Mouse (Mus musculus) liver, embryonic 14.5 days (tissue): ENCODE measurements around the gene Hnrnpa3. TPM values are rescaled to one million over a fixed set of nuclear protein-coding genes. Genes with fewer than 3 reads are reported as not detected.
A peak's percentile ranks its signal among the peaks of the same experiment; 100 is the strongest.
"Not testable (repeated sequence)": the region's sequence is repeated elsewhere in the genome, so short reads cannot be mapped to it uniquely, and the experiment has no call there.

Source experiments
- ATAC-seq: fragments of 200-750 bp; cut with Nextera tagmentation; 2 replicates; pipeline ENCODE4 v1.8.0; 2017; ENCODE audit warnings: moderate number of reproducible peaks, mild to moderate bottlenecking, moderate library complexity; ENCODE audit not compliant: insufficient read depth
- DNase-seq, 3 experiments: peaks; one replicate each; pipeline ENCODE4 v3.0.0-alpha.2; 2012 to 2013; ENCODE audit warnings: low read depth in 3 of 3, low spot score in 3 of 3
- H3K27ac ChIP-seq: fragments of 300-500 bp; sonication (generic); 2 replicates; pipeline ENCODE4 v1.5.1; 2014; ENCODE audit warnings: moderate library complexity, mild to moderate bottlenecking, control low read depth, inconsistent platforms
- H3K27me3 ChIP-seq: fragments of 300-500 bp; sonication (generic); 2 replicates; pipeline ENCODE4 v1.6.1; 2014; ENCODE audit warnings: mild to moderate bottlenecking, low read length, moderate library complexity; ENCODE audit not compliant: control insufficient read depth, insufficient read depth
- H3K36me3 ChIP-seq: fragments of 300-500 bp; sonication (generic); replicated peaks from 2 replicates; pipeline ENCODE4 v1.6.1; 2014; ENCODE audit warnings: low read depth; ENCODE audit not compliant: control insufficient read depth, insufficient read depth
- H3K4me1 ChIP-seq, 2 experiments: fragments of 200-500 bp in 1 of 2; fragments of 300-500 bp in 1 of 2; sonication (generic) in 1 of 2; replicated peaks; 2 replicates each; pipeline ENCODE4 v1.6.1; 2012 to 2014; ENCODE audit warnings: antibody characterized with exemption in 1 of 2, inconsistent platforms in 1 of 2, low read length in 1 of 2; ENCODE audit not compliant: control insufficient read depth in 2 of 2, insufficient read depth in 2 of 2
- H3K4me2 ChIP-seq: fragments of 300-500 bp; sonication (generic); 2 replicates; pipeline ENCODE4 v1.6.1; 2014; ENCODE audit warnings: low read depth, mild to moderate bottlenecking, control low read depth, moderate library complexity
- H3K4me3 ChIP-seq, 2 experiments: fragments of 200-500 bp in 1 of 2; fragments of 300-500 bp in 1 of 2; sonication (generic) in 1 of 2; 2 replicates each; pipeline ENCODE4 v1.5.1; 2012 to 2014; ENCODE audit warnings: low read depth in 2 of 2, low read length in 2 of 2, mild to moderate bottlenecking in 2 of 2, control low read depth in 1 of 2, inconsistent platforms in 1 of 2, moderate library complexity in 1 of 2; ENCODE audit not compliant: insufficient read depth in 1 of 2
- H3K9ac ChIP-seq: fragments of 300-500 bp; sonication (generic); replicated peaks from 2 replicates; pipeline ENCODE4 v1.6.1; 2014; ENCODE audit warnings: mild to moderate bottlenecking, control low read depth, moderate library complexity
- H3K9me3 ChIP-seq: fragments of 300-500 bp; sonication (generic); 2 replicates; pipeline ENCODE4 v1.6.1; 2016; ENCODE audit warnings: low read length, mixed read lengths; ENCODE audit not compliant: control insufficient read depth
- CTCF ChIP-seq: IDR thresholded peaks from 2 replicates; pipeline ENCODE4 v1.5.1; 2016; ENCODE audit warnings: antibody characterized with exemption, low read depth, control low read depth
- EP300 ChIP-seq: IDR thresholded peaks from 2 replicates; pipeline ENCODE4 v1.6.1; 2016; ENCODE audit warnings: antibody characterized with exemption, low read depth
- WGBS: fragments of 180-500 bp; shearing (Covaris S2); extraction: QIAGEN DNeasy Blood & Tissue Kit; methylation state at CpG from one replicate; pipeline ENCODE4 v1.1.7; 2014; ENCODE audit not compliant: insufficient replicate concordance; 5-methylcytosine and 5-hydroxymethylcytosine counted together
- polyA plus RNA-seq, 2 experiments: library from polyadenylated mRNA; depleted of rRNA in 1 of 2; stranded (reverse) in 1 of 2; unstranded in 1 of 2; fragments of >200 nt; fragmentation: Nextera tagmentation in 1 of 2; extraction: Ambion mirVana in 1 of 2; gene quantifications; 2 replicates each; pipeline versions ENCODE4 v1.2.1 to v1.2.3; 2012 to 2014

The Hnrnpa3 gene
- polyA plus RNA-seq, 2 experiments, result 85.0 to 409 TPM

GRCm38 (mm10) chr2:75692369-75692768 lies 33.3 kb downstream of the Hnrnpa3 start:
- no peak for ATAC-seq

GRCm38 (mm10) chr2:75694926-75695325 lies 35.9 kb downstream of the Hnrnpa3 start:
- not testable (repeated sequence) for H3K9me3 ChIP-seq, H3K27ac ChIP-seq, H3K27me3 ChIP-seq, DNase-seq, H3K4me3 ChIP-seq, H3K9ac ChIP-seq, ATAC-seq, H3K4me2 ChIP-seq
- Histone ChIP-seq H3K4me1 (peaks cover 21 to 45% of the 10 kb centered on the region in 2 experiments), H3K36me3 (peaks cover 17% of the 10 kb centered on the region)
- WGBS, result 88% methylated on average over 3 of the region's 3 CpGs

More at GRCm38 (mm10) chr2:75692369-75692768, 33.3 kb downstream of the Hnrnpa3 start:
- Histone ChIP-seq H3K9me3 (no peaks in the 10 kb centered on the region), H3K27me3 (no peaks in the 10 kb centered on the region), H3K4me2 (no peak overlapping the region), H3K36me3 (peaks cover 22% of the 10 kb centered on the region), H3K27ac (no peak overlapping the region), H3K4me3 (no peak overlapping the region), H3K9ac (no peak overlapping the region), H3K4me1 (peaks cover 12 to 29% of the 10 kb centered on the region in 2 experiments)
- no peak for DNase-seq
- 81% methylated on average over 6 of the region's 6 CpGs for WGBS
- no peak for TF ChIP-seq CTCF
- no peak for TF ChIP-seq EP300

- WGBS, result 62% methylated on average over 9 of the region's 9 CpGs
- Histone ChIP-seq H3K4me2 (peak overlapping the region; percentile 8; the same call in 1 of the 2 replicates), H3K4me3 (no peak overlapping the region), H3K36me3 (peaks cover 24% of the 10 kb centered on the region), H3K9me3 (no peaks in the 10 kb centered on the region), H3K4me1 (peaks cover 28 to 49% of the 10 kb centered on the region in 2 experiments), H3K9ac (no peak overlapping the region), H3K27me3 (no peaks in the 10 kb centered on the region), H3K27ac (no peak overlapping the region)
- DNase-seq, result no peak
- TF ChIP-seq CTCF, result no peak
- TF ChIP-seq EP300, result no peak
- ATAC-seq, result no peak
Observed at GRCm38 (mm10) chr2:75695676-75696350, 36.8 kb downstream of the Hnrnpa3 start.

GRCm38 (mm10) chr2:75696371-75696770 lies 37.3 kb downstream of the Hnrnpa3 start:
- 38% methylated on average over 5 of the region's 5 CpGs for WGBS
- no peaks in the 10 kb centered on the region for H3K27me3 ChIP-seq
- no peak overlapping the region for H3K4me3 ChIP-seq
- ATAC-seq (no peak), DNase-seq (no peak)
- peaks cover 27% of the 10 kb centered on the region for H3K36me3 ChIP-seq
- TF ChIP-seq CTCF (no peak), EP300 (no peak)
- H3K4me1 ChIP-seq, result peaks cover 34 to 55% of the 10 kb centered on the region in 2 experiments
- no peaks in the 10 kb centered on the region for H3K9me3 ChIP-seq
- no peak overlapping the region for H3K27ac ChIP-seq
- no peak overlapping the region for H3K9ac ChIP-seq
- H3K4me2 ChIP-seq, result no peak overlapping the region

DNA sequence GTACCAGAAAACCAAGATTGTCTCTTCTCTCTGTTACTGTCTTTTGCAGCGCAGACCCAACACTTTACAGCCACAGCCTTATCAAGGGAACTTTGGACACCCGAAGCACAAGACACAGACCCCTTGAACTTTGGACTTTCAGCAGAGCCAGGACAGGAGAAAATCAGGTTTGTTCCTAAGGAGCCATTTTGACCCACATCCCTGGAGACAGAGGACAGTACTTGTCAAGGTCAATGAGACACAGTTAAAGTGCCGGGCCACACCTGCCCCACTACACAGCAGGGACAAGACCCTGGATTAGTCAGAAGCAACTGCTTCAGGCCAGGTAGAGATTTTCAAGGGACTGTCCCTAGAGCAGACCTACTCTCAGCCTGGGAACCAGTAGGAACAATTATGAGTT lies 38.2 kb downstream of the Hnrnpa3 start:
- WGBS, result 67% methylated on average over 3 of the region's 3 CpGs
- ATAC-seq (no peak), DNase-seq (no peak)
- TF ChIP-seq CTCF (no peak), EP300 (no peak)
- no peak overlapping the region for H3K4me3 ChIP-seq
- H3K4me2 ChIP-seq, result no peak overlapping the region; the same call in 1 of the 2 replicates
- H3K9ac ChIP-seq, result no peak overlapping the region
- H3K4me1 ChIP-seq, result peaks cover 43 to 56% of the 10 kb centered on the region in 2 experiments
- no peak overlapping the region for H3K27ac ChIP-seq
- peaks cover 21% of the 10 kb centered on the region for H3K36me3 ChIP-seq
- no peaks in the 10 kb centered on the region for H3K27me3 ChIP-seq
- H3K9me3 ChIP-seq, result no peaks in the 10 kb centered on the region
